Mouse (Mus musculus) myocyte (in vitro differentiated cells): ENCODE measurements around the gene Map3k12. TPM values are rescaled to one million over a fixed set of nuclear protein-coding genes. Genes with fewer than 3 reads are reported as not detected.

Experiments
- H3K27me3 ChIP-seq: one replicate; pipeline ENCODE4 v1.6.1; 2011; ENCODE audit not compliant: control insufficient read depth, insufficient read depth, insufficient read length
- H3K36me3 ChIP-seq: one replicate; pipeline ENCODE4 v1.6.1; 2011; ENCODE audit not compliant: control insufficient read depth, insufficient read depth
- H3K4me2 ChIP-seq: one replicate; pipeline ENCODE4 v1.6.1; 2011; ENCODE audit warnings: low read depth, control low read depth
- H3K4me3 ChIP-seq: one replicate; pipeline ENCODE4 v1.5.1; 2011; ENCODE audit warnings: mild to moderate bottlenecking, control low read depth, moderate library complexity
- H3K79me2 ChIP-seq: one replicate; pipeline ENCODE4 v1.6.1; 2011; ENCODE audit not compliant: control insufficient read depth, insufficient read depth
- H3ac ChIP-seq: one replicate; pipeline ENCODE4 v1.6.1; 2011; ENCODE audit not compliant: control insufficient read depth, insufficient read length
- CEBPB ChIP-seq: IDR thresholded peaks from 2 replicates; pipeline ENCODE4 v1.6.1; 2011; ENCODE audit warnings: mild to moderate bottlenecking, moderate library complexity; ENCODE audit not compliant: poor library complexity, insufficient read depth, severe bottlenecking
- E2F4 ChIP-seq: IDR thresholded peaks from one replicate; pipeline ENCODE4 v1.6.1; 2011; ENCODE audit warnings: mild to moderate bottlenecking, control low read depth, moderate library complexity; ENCODE audit not compliant: insufficient read depth
- MAX ChIP-seq: IDR thresholded peaks from one replicate; pipeline ENCODE4 v1.6.1; 2011; ENCODE audit warnings: low read depth, mild to moderate bottlenecking, control low read depth
- MYOD1 ChIP-seq, 3 experiments: IDR thresholded peaks; one replicate each; pipeline ENCODE4 v1.6.1; 2011; ENCODE audit warnings: control low read depth in 2 of 3, low read depth in 2 of 3, mild to moderate bottlenecking in 2 of 3, moderate library complexity in 1 of 3; ENCODE audit not compliant: insufficient read length in 2 of 3, control insufficient read depth in 1 of 3
- MYOG ChIP-seq, 3 experiments: IDR thresholded peaks; one replicate each; pipeline ENCODE4 v1.6.1; 2011; ENCODE audit warnings: control low read depth in 2 of 3, low read depth in 2 of 3, mild to moderate bottlenecking in 2 of 3; ENCODE audit not compliant: insufficient read length in 2 of 3, control insufficient read depth in 1 of 3, insufficient read depth in 1 of 3
- POLR2A ChIP-seq: IDR thresholded peaks from one replicate; pipeline ENCODE4 v1.6.1; 2011; ENCODE audit warnings: low read depth, mild to moderate bottlenecking, control low read depth, moderate library complexity; ENCODE audit not compliant: insufficient read length
- POLR2AphosphoS2 ChIP-seq: IDR thresholded peaks from one replicate; pipeline ENCODE4 v1.6.1; 2011; ENCODE audit warnings: low read depth, control low read depth; ENCODE audit not compliant: insufficient read length
- REST ChIP-seq: IDR thresholded peaks from one replicate; pipeline ENCODE4 v1.6.1; 2011; ENCODE audit warnings: mild to moderate bottlenecking, control low read depth, moderate library complexity; ENCODE audit not compliant: insufficient read depth, insufficient read length
- SRF ChIP-seq: IDR thresholded peaks from one replicate; pipeline ENCODE4 v1.6.1; 2011; ENCODE audit warnings: low read depth; ENCODE audit not compliant: control insufficient read depth, insufficient read length
- TCF12 ChIP-seq: IDR thresholded peaks from one replicate; pipeline ENCODE4 v1.6.1; 2011; ENCODE audit warnings: mild to moderate bottlenecking, control low read depth; ENCODE audit not compliant: poor library complexity, insufficient read depth, severe bottlenecking
- TCF3 ChIP-seq: IDR thresholded peaks from one replicate; pipeline ENCODE4 v1.6.1; 2011; ENCODE audit warnings: low read depth, control low read depth; ENCODE audit not compliant: insufficient read length
- USF1 ChIP-seq: IDR thresholded peaks from one replicate; pipeline ENCODE4 v1.6.1; 2011; ENCODE audit warnings: low read depth, mild to moderate bottlenecking, control low read depth, moderate library complexity
- polyA plus RNA-seq: library from polyadenylated mRNA; unstranded; fragments of >200 nt; fragmentation: generic; extraction: Trizol; gene quantifications from one replicate; pipeline ENCODE4 v1.2.1, GENCODE M21; 2012; ENCODE audit warnings: missing spikeins

Gene Map3k12
- polyA plus RNA-seq, 1 experiment = 5.9 TPM

GRCm38 (mm10) chr15:102471295-102471645 is 45.6 kb downstream of the Map3k12 start:
- H3K4me3 ChIP-seq = peak overlapping the region; percentile 70
- peak overlapping the region; percentile 27 for H3ac ChIP-seq
- H3K36me3 ChIP-seq = peaks cover 37% of the 10 kb centered on the region
- no peaks in the 10 kb centered on the region for H3K27me3 ChIP-seq
- peaks cover 55% of the 10 kb centered on the region for H3K79me2 ChIP-seq
- TF ChIP-seq MYOG (IDR thresholded peaks at IDR 0.05; ENCODE audit: control insufficient read depth in 1 of 3, insufficient read depth in 1 of 3, insufficient read length in 2 of 3, low read depth in 2 of 3) (no peak), MYOD1 (IDR thresholded peaks at IDR 0.05; ENCODE audit: control insufficient read depth in 1 of 3, insufficient read length in 2 of 3, low read depth in 2 of 3) (no peak), MAX (no peak), POLR2A (no peak), E2F4 (no peak), SRF (no peak), TCF3 (no peak), REST (no peak), TCF12 (no peak)
- H3K4me2 ChIP-seq = peak overlapping the region; percentile 80

GRCm38 (mm10) chr15:102470605-102471294 is 46.1 kb downstream of the Map3k12 start:
- no peak overlapping the region for H3K4me2 ChIP-seq
- H3K27me3 ChIP-seq = no peaks in the 10 kb centered on the region
- TF ChIP-seq POLR2A = peak; percentile 50
- TF ChIP-seq MAX = no peak
- TF ChIP-seq MYOG (IDR thresholded peaks at IDR 0.05; ENCODE audit: control insufficient read depth in 1 of 3, insufficient read depth in 1 of 3, insufficient read length in 2 of 3, low read depth in 2 of 3) = peak in 1 of 3 experiments; percentile 45
- TF ChIP-seq POLR2AphosphoS2 = peak; percentile 19
- TF ChIP-seq E2F4 = peak; percentile 6
- peak in 1 of 3 experiments; percentile 37 for TF ChIP-seq MYOD1 (IDR thresholded peaks at IDR 0.05; ENCODE audit: control insufficient read depth in 1 of 3, insufficient read length in 2 of 3, low read depth in 2 of 3)
- TF ChIP-seq TCF12 = no peak
- no peak for TF ChIP-seq USF1
- no peak for TF ChIP-seq SRF
- no peak for TF ChIP-seq TCF3
- TF ChIP-seq CEBPB = no peak
- no peak for TF ChIP-seq REST
- H3ac ChIP-seq = peak overlapping the region; percentile 27
- peaks cover 32% of the 10 kb centered on the region for H3K36me3 ChIP-seq
- H3K79me2 ChIP-seq = peaks cover 50% of the 10 kb centered on the region
- peak overlapping the region; percentile 70 for H3K4me3 ChIP-seq

DNA sequence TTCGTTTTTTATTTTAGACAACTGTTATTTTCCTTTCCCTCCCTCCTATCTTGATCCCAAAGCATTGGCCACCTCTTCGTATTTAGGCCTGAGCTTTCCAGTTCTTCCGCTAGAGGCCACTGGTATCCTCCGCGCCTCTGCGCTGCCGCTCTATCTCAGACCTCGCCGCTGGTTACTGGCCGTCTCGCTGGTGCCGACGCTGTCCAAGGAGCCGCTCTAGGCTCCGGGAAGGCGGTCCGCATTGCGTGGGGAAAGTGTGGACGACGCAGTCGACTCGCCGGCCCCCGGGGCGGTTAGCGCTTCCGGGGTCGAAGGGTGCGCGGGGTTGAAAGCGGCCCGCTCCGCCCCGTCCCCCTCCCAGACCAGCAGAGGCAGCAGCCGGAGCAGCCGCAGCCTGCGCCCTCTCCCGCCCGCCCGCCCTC is 46.7 kb downstream of the Map3k12 start, which contains the start of gene Pcbp2:
Gene Pcbp2 (plus strand): TSS at position 357 of the 422 bp plus-strand sequence.
- Histone ChIP-seq H3ac (peak within 1 kb of the TSS; percentile 27), H3K79me2 (peaks cover 45% of the 10 kb centered on the region), H3K4me2 (peak within 1 kb of the TSS; percentile 80), H3K36me3 (peaks cover 27% of the 10 kb centered on the region), H3K4me3 (peak within 1 kb of the TSS; percentile 70), H3K27me3 (no peaks in the 10 kb centered on the region)
- TF ChIP-seq POLR2A = peak; percentile 64
- no peak for TF ChIP-seq REST
- peak; percentile 82 for TF ChIP-seq SRF
- TF ChIP-seq MYOG (IDR thresholded peaks at IDR 0.05; ENCODE audit: control insufficient read depth in 1 of 3, insufficient read depth in 1 of 3, insufficient read length in 2 of 3, low read depth in 2 of 3) = peak in 2 of 3 experiments; percentile 15 to 64
- peak; percentile 87 for TF ChIP-seq POLR2AphosphoS2
- no peak for TF ChIP-seq CEBPB
- no peak for TF ChIP-seq TCF3
- no peak for TF ChIP-seq TCF12
- TF ChIP-seq MYOD1 (IDR thresholded peaks at IDR 0.05; ENCODE audit: control insufficient read depth in 1 of 3, insufficient read length in 2 of 3, low read depth in 2 of 3) = peak in 1 of 3 experiments; percentile 37
- TF ChIP-seq E2F4 = peak; percentile 52
- TF ChIP-seq USF1 = no peak

DNA sequence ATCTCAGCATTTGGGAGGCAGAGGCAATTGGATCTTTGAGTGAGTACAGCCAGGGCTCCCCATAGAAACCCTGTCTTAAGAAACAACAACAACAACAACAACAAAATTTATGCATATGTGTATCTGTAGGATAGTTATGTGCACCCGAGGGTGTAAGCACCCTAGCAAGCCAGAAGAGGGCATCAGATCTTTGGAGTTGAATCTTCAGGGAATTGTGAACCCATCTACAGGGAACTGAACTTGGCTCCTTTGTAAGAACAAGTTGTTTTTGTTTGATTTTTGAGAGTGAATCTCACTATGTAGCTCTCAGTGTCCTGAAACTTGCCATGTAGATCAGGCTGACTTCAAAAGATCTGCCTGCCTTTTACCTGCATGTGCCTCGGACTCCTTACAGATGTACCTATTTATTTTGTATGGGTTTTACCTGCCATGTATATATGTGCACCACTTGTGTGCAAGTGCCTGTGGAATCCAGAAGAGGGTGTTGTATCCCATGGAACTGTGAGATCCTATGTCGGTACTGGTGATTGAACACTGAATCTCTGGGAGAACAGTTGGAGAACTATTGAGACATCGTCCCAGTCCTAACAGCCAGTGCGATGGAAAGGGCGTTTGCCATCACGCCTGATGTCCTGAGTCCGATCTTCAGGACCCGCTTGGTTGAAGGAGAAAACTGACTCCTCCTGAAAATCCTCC is 48.0 kb downstream of the Map3k12 start:
- Histone ChIP-seq H3K36me3 (peaks cover 13% of the 10 kb centered on the region), H3K27me3 (no peaks in the 10 kb centered on the region), H3K4me2 (no peak overlapping the region), H3ac (no peak overlapping the region), H3K4me3 (no peak overlapping the region), H3K79me2 (peaks cover 31% of the 10 kb centered on the region)
- TF ChIP-seq POLR2AphosphoS2 = no peak
- no peak for TF ChIP-seq REST
- TF ChIP-seq POLR2A = no peak
- TF ChIP-seq MAX = no peak
- TF ChIP-seq TCF3 = no peak
- TF ChIP-seq MYOD1 (IDR thresholded peaks at IDR 0.05; ENCODE audit: control insufficient read depth in 1 of 3, insufficient read length in 2 of 3, low read depth in 2 of 3) = no peak
- TF ChIP-seq CEBPB = no peak
- no peak for TF ChIP-seq SRF
